Mouse (Mus musculus) hematopoietic stem cell, adult 5-6 weeks (primary cell): ENCODE measurements around the gene Dnah10. TPM values are rescaled to one million over a fixed set of nuclear protein-coding genes. Genes with fewer than 3 reads are reported as not detected.

Experiments used
- ATAC-seq, 2 experiments: fragments of 125-278 bp in 1 of 2; replicated peaks in 1 of 2; 2 replicates each; pipeline ENCODE4 v1.8.0; 2016 to 2017; ENCODE audit warnings: inconsistent platforms in 2 of 2, mild to moderate bottlenecking in 2 of 2, moderate number of reproducible peaks in 2 of 2, low read depth in 1 of 2, moderate TSS enrichment in 1 of 2; ENCODE audit not compliant: low FRiP score in 2 of 2, poor library complexity in 2 of 2, severe bottlenecking in 2 of 2, insufficient read depth in 1 of 2, low TSS enrichment in 1 of 2
- total RNA-seq: library from RNA; stranded (forward); fragments of 172-1452, 232-1000 nt; gene quantifications from 2 replicates; pipeline ENCODE4 v1.2.3, GENCODE M21; 2017

Gene Dnah10
- total RNA-seq, 1 experiment from 2014 or later, result not detected

GRCm38 (mm10) chr5:124779926-124780325 is 55.0 kb downstream of the Dnah10 start:
- no peak for ATAC-seq

- no peak for ATAC-seq
Measured at GRCm38 (mm10) chr5:124781696-124782095, 56.8 kb downstream of the Dnah10 start.

GRCm38 (mm10) chr5:124785650-124786049 is 60.8 kb downstream of the Dnah10 start:
- ATAC-seq, result no peak

GRCm38 (mm10) chr5:124792112-124792511 is 67.2 kb downstream of the Dnah10 start:
- no peak for ATAC-seq

GRCm38 (mm10) chr5:124809708-124810366 is 85.0 kb downstream of the Dnah10 start:
- ATAC-seq, result no peak

GRCm38 (mm10) chr5:124812466-124812865 is 87.6 kb downstream of the Dnah10 start:
- ATAC-seq, result no peak

GRCm38 (mm10) chr5:124814797-124815196 is 89.9 kb downstream of the Dnah10 start:
- ATAC-seq, result peak; percentile 7 to 32; a peak in 1 of 4 replicates

- ATAC-seq, result no peak
Measured at GRCm38 (mm10) chr5:124817050-124817449, 92.2 kb downstream of the Dnah10 start.

- ATAC-seq, result no peak
Measured at GRCm38 (mm10) chr5:124822128-124822894, 97.4 kb downstream of the Dnah10 start.

- no peak for ATAC-seq
Measured at GRCm38 (mm10) chr5:124830331-124830730, 105.4 kb downstream of the Dnah10 start.

- no peak for ATAC-seq
Measured at GRCm38 (mm10) chr5:124835218-124835617, 110.3 kb downstream of the Dnah10 start.

- ATAC-seq, result no peak
Measured at GRCm38 (mm10) chr5:124836075-124836474, 111.2 kb downstream of the Dnah10 start.

- ATAC-seq, result no peak
Measured at GRCm38 (mm10) chr5:124836621-124837020, 111.7 kb downstream of the Dnah10 start.

GRCm38 (mm10) chr5:124840202-124840601 is 115.3 kb downstream of the Dnah10 start:
- no peak for ATAC-seq

- no peak for ATAC-seq
Measured at GRCm38 (mm10) chr5:124840669-124841068, 115.8 kb downstream of the Dnah10 start.

- ATAC-seq, result no peak
Measured at GRCm38 (mm10) chr5:124843386-124843785, 118.5 kb downstream of the Dnah10 start.

GRCm38 (mm10) chr5:124844929-124845328 is 120.0 kb downstream of the Dnah10 start:
- ATAC-seq, result no peak

- no peak for ATAC-seq
Measured at GRCm38 (mm10) chr5:124847014-124847413, 122.1 kb downstream of the Dnah10 start.

GRCm38 (mm10) chr5:124848994-124849393 is 124.1 kb downstream of the Dnah10 start:
- no peak for ATAC-seq
